Mouse (Mus musculus) hindbrain, embryonic 13.5 days (tissue): ENCODE measurements at regions not wholly inside any gene's neighbourhood (a gene's known extent, or its start where the extent isn't known, plus 50 kb on each side); places are given as distances from the start of the nearest gene placed in this dataset.

ENCODE experiments used
- ATAC-seq: fragments of 200-750 bp; cut with Nextera tagmentation; 2 replicates; pipeline ENCODE4 v1.8.0; 2017; ENCODE audit warnings: moderate TSS enrichment; ENCODE audit not compliant: low FRiP score
- H3K27ac ChIP-seq: fragments of 300-500 bp; sonication (generic); 2 replicates; pipeline ENCODE4 v1.5.1; 2015; ENCODE audit warnings: inconsistent platforms, mild to moderate bottlenecking, moderate library complexity
- H3K27me3 ChIP-seq: fragments of 300-500 bp; sonication (generic); 2 replicates; pipeline ENCODE4 v1.6.1; 2015; ENCODE audit warnings: mild to moderate bottlenecking, inconsistent platforms
- H3K36me3 ChIP-seq: fragments of 300-500 bp; sonication (generic); 2 replicates; pipeline ENCODE4 v1.6.1; 2015; ENCODE audit warnings: mild to moderate bottlenecking, inconsistent platforms
- H3K4me1 ChIP-seq: fragments of 300-500 bp; sonication (generic); replicated peaks from 2 replicates; pipeline ENCODE4 v1.6.1; 2015; ENCODE audit warnings: inconsistent platforms
- H3K4me2 ChIP-seq: fragments of 300-500 bp; sonication (generic); 2 replicates; pipeline ENCODE4 v1.6.1; 2015; ENCODE audit warnings: inconsistent platforms, mild to moderate bottlenecking, moderate library complexity
- H3K4me3 ChIP-seq: fragments of 300-500 bp; sonication (generic); 2 replicates; pipeline ENCODE4 v1.5.1; 2015; ENCODE audit warnings: mild to moderate bottlenecking, inconsistent platforms
- H3K9ac ChIP-seq: fragments of 300-500 bp; sonication (generic); 2 replicates; pipeline ENCODE4 v1.6.1; 2015; ENCODE audit warnings: mild to moderate bottlenecking, inconsistent platforms
- H3K9me3 ChIP-seq: fragments of 300-500 bp; sonication (generic); 2 replicates; pipeline ENCODE4 v1.6.1; 2016; ENCODE audit warnings: inconsistent platforms
- WGBS: fragments of 180-500 bp; shearing (Covaris S2); methylation state at CpG from one replicate; pipeline ENCODE4 v1.1.7; 2015; 5-methylcytosine and 5-hydroxymethylcytosine counted together

DNA sequence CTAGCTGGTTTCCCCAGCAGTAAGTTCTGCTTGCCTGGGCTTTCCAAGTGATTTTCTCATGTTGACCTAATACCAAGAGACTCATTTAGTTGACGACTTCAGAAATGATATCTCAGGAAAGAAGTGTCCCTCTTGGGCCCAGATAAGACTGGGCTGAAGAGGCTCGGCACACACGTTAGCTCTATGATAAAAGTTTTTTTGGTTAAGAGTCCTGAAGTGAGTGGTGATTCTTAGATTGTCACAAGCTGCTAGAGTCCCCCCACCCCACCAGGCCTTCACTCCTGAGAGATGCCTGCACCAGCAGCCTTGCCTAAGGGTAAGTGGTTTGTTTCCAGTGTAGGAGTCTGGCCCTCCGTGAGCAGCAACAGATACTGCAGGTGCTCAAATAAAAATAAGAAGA is 169.4 kb downstream of the Maf start:
- H3K9ac ChIP-seq = no peak overlapping the region
- 87% methylated on average over 4 of the region's 4 CpGs for WGBS
- no peaks in the 10 kb centered on the region for H3K9me3 ChIP-seq
- no peaks in the 10 kb centered on the region for H3K36me3 ChIP-seq
- H3K4me2 ChIP-seq = no peak overlapping the region
- no peak overlapping the region for H3K27ac ChIP-seq
- no peak overlapping the region for H3K4me3 ChIP-seq
- H3K27me3 ChIP-seq = no peaks in the 10 kb centered on the region
- H3K4me1 ChIP-seq = peaks cover 23% of the 10 kb centered on the region
- ATAC-seq = no peak

DNA sequence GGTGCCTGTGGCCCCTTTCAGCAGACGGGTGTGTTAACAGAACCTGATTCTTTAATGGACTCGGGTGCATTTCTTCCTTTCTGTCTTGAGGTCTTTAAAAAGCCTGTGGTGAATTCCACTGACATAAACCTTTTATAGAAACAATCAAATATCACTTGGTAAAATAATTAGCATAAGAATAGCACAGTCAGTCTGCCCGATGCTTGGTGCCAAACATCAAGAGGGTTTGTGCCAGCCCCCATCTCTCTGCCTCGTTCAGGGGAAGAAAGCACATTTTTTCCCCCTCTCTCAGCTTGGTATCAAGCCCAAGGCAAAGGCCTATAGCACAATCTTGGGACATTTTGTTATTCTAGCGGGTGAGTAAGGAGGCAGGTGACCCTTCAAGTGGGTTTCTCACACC is 169.8 kb downstream of the Maf start:
- Histone ChIP-seq H3K4me1 (peaks cover 23% of the 10 kb centered on the region), H3K9me3 (no peaks in the 10 kb centered on the region), H3K36me3 (no peaks in the 10 kb centered on the region), H3K4me3 (no peak overlapping the region), H3K9ac (no peak overlapping the region), H3K27ac (no peak overlapping the region), H3K4me2 (no peak overlapping the region), H3K27me3 (no peaks in the 10 kb centered on the region)
- ATAC-seq = no peak
- WGBS = 41% methylated on average over 5 of the region's 5 CpGs

DNA sequence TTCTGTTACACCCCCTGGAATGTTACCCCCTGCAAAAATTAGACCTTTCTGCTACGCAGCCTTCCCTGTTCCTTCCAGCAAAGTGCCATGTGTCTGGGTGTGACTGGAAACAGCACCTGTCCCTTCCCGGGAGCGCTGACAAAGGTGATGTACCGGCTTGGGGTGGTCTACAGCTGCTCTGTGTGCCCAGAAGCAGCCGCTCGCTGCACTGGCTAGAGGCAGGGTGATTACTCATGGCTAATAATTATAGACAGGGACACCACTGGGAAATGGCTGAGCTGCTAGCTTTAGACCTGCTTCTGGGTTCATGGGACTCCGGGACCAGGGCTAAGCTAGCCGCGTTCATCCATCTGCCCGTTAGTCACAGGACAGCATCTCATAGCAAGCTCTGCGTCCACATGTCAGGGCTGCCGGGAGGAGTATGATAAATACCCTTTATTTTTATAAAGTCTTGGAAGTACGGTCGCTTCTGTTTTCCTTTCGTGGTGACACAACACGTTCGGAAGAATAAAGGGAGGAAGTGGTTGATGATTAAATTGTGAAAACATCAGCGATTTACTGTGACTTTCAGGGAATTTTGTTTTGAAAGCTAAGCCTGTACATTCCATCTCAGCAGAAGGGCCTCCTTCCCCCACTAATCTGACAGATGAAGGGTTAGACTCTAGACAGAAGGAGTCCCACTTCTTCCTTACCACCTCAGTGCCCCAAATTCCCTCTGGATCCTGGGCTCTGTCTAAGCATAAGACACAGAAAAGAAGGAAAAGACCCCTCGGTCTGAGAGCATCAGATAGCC is 170.8 kb downstream of the Maf start:
- peak; percentile 61 for ATAC-seq
- WGBS = 42% methylated on average over 19 of the region's 19 CpGs
- no peak overlapping the region for H3K9ac ChIP-seq

DNA sequence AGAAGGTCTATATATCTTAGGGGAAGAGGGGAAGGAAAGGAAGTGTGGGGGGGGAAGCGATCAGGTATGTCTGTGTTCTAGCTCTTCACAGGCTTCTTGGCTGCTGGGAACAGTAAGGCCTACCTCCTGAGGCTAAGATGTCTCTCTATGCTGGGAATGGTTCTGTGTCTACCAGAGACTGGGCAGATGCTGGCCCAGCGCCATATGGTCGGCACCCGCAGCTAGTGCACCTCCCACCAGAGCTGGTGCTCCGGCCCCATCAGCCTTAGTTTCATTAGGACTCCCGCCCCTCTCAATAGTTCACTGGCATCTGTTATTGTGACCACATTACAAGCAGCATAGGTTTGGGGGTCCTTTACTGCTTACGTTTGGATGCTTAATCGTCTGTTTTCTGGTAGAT is 171.6 kb downstream of the Maf start:
- Histone ChIP-seq H3K36me3 (no peaks in the 10 kb centered on the region), H3K9me3 (no peaks in the 10 kb centered on the region), H3K4me2 (no peak overlapping the region), H3K27ac (no peak overlapping the region), H3K4me1 (peaks cover 23% of the 10 kb centered on the region), H3K9ac (no peak overlapping the region), H3K27me3 (no peaks in the 10 kb centered on the region), H3K4me3 (no peak overlapping the region)
- 69% methylated on average over 8 of the region's 8 CpGs for WGBS
- no peak for ATAC-seq

More for the DNA sequence above, 170.8 kb downstream of the Maf start:
- H3K36me3 ChIP-seq = no peaks in the 10 kb centered on the region
- no peaks in the 10 kb centered on the region for H3K9me3 ChIP-seq
- H3K4me1 ChIP-seq = peaks cover 23% of the 10 kb centered on the region
- H3K27me3 ChIP-seq = no peaks in the 10 kb centered on the region
- no peak overlapping the region for H3K27ac ChIP-seq
- no peak overlapping the region for H3K4me3 ChIP-seq
- 0 out of 2 replicates have a peak overlapping the region, but pooled peaks have one; percentile 4 for H3K4me2 ChIP-seq

DNA sequence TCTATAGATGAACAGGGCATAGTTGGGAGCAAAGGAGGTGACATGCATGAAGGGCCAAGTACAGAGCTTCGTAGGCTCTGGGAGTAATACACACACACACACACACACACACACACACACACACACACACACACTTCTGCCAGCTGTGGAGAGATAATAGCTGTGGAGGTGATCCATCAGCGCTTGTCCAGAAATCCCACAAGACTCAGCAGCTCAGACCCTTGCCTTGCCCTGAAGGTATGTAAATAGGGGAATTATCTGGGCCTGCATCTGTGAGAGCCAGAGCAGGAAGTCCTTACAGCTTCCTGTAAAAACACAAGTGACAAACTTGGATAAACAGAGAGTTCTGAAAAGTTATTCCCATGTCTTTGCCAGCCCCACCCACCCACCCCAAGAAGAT is 173.6 kb downstream of the Maf start:
- Histone ChIP-seq H3K4me3 (no peak overlapping the region), H3K9me3 (no peaks in the 10 kb centered on the region), H3K27me3 (no peaks in the 10 kb centered on the region), H3K36me3 (no peaks in the 10 kb centered on the region), H3K4me1 (peaks cover 23% of the 10 kb centered on the region), H3K27ac (no peak overlapping the region), H3K4me2 (no peak overlapping the region), H3K9ac (no peak overlapping the region)
- ATAC-seq = no peak
- 44% methylated on average over 2 of the region's 2 CpGs for WGBS

DNA sequence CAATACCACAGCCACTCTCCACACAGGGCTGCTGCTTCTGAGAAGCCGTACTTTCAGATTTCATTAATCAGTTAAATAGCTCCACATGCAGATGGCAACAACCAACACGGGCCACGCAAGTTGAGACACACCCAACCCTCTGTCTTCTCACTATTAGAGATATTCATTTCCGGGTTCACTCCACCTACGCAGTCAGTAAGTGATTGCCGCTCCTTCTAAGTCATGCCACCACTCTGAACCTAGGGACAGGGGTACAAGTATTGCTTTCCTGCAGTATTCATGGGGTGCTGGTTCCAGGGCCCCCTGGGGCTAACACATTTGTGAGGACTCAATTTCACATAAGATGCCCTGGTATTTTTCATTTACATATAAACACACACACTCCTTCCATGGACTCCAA is 176.3 kb downstream of the Maf start:
- H3K36me3 ChIP-seq = no peaks in the 10 kb centered on the region
- WGBS = 93% methylated on average over 6 of the region's 6 CpGs
- H3K27ac ChIP-seq = no peak overlapping the region
- H3K4me3 ChIP-seq = no peak overlapping the region
- no peak overlapping the region for H3K9ac ChIP-seq
- peaks cover 9% of the 10 kb centered on the region for H3K4me1 ChIP-seq
- no peak for ATAC-seq
- no peak overlapping the region for H3K4me2 ChIP-seq
- H3K27me3 ChIP-seq = no peaks in the 10 kb centered on the region
- no peaks in the 10 kb centered on the region for H3K9me3 ChIP-seq

DNA sequence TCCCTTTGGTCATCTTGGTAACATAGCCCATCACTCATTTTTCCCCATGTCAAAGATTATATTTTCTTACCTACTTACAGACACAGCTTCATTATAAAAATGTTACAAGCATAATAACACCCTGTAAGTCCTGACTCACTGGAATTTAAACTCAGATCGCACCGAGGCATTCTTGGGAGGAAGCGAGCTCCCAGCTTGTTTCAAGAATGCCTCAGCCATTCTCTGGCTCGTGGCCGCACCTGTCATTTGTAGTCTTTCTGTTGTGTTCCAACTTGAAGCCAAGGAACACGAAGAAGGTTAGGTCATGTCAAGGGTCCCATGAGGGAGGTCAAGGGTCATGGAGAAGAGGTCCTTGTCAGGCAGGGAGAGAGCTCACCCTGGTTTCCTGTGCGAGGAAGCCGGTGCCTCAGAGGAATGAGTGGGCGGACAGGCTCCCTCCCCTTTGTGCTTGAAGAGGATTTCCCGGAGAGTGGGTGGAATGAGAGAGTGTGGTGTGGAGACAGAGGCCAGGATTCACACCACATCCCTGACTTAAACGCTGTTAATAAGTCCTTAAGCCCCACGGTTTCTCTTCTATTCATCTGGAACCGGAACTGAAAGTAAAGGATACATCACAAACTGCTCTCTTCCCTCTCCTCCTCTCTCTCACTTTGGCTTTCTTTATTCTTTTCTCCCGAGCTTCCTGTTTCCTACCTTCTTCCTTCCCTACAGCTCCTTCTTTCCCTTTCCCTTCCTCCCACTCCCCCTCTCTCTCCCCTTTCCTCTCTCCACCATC is 177.8 kb downstream of the Maf start:
- Histone ChIP-seq H3K36me3 (no peaks in the 10 kb centered on the region), H3K4me2 (0 out of 2 replicates have a peak overlapping the region, but pooled peaks have one; percentile 13), H3K4me3 (no peak overlapping the region), H3K9ac (no peak overlapping the region), H3K4me1 (no peaks in the 10 kb centered on the region), H3K27ac (no peak overlapping the region; the same call in 1 of the 2 replicates), H3K27me3 (no peaks in the 10 kb centered on the region), H3K9me3 (no peaks in the 10 kb centered on the region)
- WGBS = 46% methylated on average over 14 of the region's 14 CpGs
- ATAC-seq = no peak

DNA sequence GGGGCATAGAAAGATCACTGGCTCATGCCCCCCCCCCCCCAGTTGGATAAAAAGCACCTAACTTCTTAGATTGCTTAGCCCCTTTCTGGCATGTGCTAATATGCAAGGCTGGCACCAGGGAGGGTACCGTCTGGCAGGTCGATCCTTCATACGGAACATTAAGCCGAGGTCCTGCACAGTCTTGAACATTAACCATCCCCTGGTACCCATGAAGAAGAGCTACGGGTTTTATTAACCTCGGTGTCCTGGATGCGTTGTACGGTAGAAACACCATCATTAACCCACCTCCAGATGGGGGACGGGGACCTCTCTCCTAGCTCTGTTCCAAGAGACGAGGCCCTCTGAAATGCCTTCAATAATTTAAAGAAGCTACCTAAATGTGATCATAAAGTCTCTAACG is 178.7 kb downstream of the Maf start:
- no peak overlapping the region for H3K9ac ChIP-seq
- no peak overlapping the region for H3K27ac ChIP-seq
- no peaks in the 10 kb centered on the region for H3K4me1 ChIP-seq
- no peak for ATAC-seq
- no peaks in the 10 kb centered on the region for H3K36me3 ChIP-seq
- no peaks in the 10 kb centered on the region for H3K9me3 ChIP-seq
- no peak overlapping the region for H3K4me2 ChIP-seq
- no peak overlapping the region for H3K4me3 ChIP-seq
- 84% methylated on average over 11 of the region's 11 CpGs for WGBS
- H3K27me3 ChIP-seq = no peaks in the 10 kb centered on the region

DNA sequence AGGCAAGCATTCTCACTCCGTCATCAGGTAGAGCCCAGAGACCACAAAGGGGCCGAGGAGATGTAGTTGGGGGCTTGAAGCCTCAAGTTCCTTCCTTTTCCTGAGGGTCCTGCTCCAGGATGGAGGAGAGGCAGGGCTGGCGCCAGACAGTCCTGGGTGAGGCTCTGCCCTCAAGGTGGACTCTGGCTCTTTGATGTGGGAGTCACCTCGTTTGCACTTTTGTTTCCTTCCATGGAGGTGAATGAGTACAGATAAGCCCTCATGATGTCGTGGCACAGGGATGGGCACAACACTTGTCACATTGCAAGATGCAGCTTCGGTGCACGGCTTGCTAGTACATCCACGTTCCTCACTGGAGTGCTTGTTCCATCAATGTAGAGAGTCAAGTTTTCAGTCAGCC is 182.4 kb downstream of the Maf start:
- Histone ChIP-seq H3K9ac (no peak overlapping the region), H3K36me3 (no peaks in the 10 kb centered on the region), H3K4me2 (no peak overlapping the region), H3K27ac (no peak overlapping the region), H3K27me3 (no peaks in the 10 kb centered on the region), H3K4me3 (no peak overlapping the region), H3K4me1 (no peaks in the 10 kb centered on the region), H3K9me3 (no peaks in the 10 kb centered on the region)
- no peak for ATAC-seq
- 91% methylated on average over 8 of the region's 8 CpGs for WGBS

DNA sequence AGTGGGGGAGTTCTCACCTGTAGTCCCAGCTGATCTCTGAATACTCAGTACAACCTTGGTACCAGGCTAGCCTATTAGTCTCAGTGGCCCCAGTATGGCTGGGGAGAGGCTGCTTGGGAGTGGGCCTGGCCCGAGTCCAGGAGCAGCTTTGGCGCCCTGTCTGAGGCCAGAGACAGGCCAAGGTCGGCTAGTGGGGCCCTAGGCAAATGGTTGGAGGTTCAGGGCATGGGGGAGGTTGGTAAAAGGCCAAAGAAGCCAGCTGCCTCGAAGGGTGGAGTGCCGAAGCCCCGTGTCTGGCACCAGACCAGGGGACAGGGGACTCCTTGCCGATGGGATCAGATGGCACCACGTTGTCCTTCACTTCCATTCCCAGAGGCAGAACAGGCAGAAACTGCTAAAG is 182.9 kb downstream of the Maf start:
- ATAC-seq = no peak

DNA sequence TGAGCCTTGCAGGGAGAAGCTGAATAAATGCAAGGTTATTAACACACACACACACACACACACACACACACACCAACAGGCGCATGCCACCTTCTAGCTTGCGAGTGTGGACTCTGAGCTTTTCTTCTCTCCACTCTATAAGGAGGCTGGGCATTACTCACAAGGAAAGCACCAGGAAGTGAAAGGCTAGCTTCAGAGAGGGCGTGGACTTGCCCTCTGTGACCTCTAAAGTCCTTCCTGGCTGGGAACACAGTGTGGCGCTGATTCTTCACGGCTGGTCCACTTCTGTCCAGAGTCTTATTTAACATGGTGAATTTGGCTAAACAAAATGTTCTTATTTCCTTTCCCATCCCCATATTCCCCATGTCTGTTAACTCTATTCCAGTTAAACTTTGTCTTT is 185.1 kb downstream of the Maf start:
- H3K4me1 ChIP-seq = no peaks in the 10 kb centered on the region
- H3K9ac ChIP-seq = no peak overlapping the region
- H3K27me3 ChIP-seq = no peaks in the 10 kb centered on the region
- 70% methylated on average over 5 of the region's 5 CpGs for WGBS
- no peak overlapping the region for H3K4me2 ChIP-seq
- H3K4me3 ChIP-seq = no peak overlapping the region
- H3K27ac ChIP-seq = no peak overlapping the region
- no peaks in the 10 kb centered on the region for H3K9me3 ChIP-seq
- no peak for ATAC-seq
- H3K36me3 ChIP-seq = no peaks in the 10 kb centered on the region

More for the DNA sequence above, 182.9 kb downstream of the Maf start:
- Histone ChIP-seq H3K4me1 (no peaks in the 10 kb centered on the region), H3K27me3 (no peaks in the 10 kb centered on the region), H3K9me3 (no peaks in the 10 kb centered on the region), H3K36me3 (no peaks in the 10 kb centered on the region), H3K27ac (no peak overlapping the region), H3K4me2 (no peak overlapping the region), H3K9ac (no peak overlapping the region), H3K4me3 (no peak overlapping the region)
- 81% methylated on average over 8 of the region's 8 CpGs for WGBS

DNA sequence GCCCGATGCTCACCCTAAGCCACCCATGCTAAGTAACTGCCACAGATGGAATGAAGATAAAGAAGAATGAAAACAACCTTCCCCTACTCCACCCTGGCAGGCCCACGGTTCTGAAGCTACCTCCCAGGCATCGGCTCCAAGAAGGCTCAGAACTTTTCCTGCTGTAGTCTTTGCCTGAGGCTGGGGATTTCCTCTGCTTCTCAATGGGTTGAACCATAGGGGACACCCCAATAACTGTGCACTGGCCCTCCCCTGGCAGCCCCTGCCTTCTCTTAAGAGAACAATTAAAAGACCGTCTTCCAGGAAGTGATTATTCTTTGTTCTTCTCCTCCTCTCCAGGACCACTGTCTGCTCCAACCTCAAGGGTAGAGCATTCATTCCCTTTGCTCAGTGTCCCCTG is 191.9 kb downstream of the Maf start:
- Histone ChIP-seq H3K4me1 (no peaks in the 10 kb centered on the region), H3K9me3 (no peaks in the 10 kb centered on the region), H3K27me3 (no peaks in the 10 kb centered on the region), H3K36me3 (no peaks in the 10 kb centered on the region), H3K4me2 (no peak overlapping the region), H3K9ac (no peak overlapping the region), H3K27ac (no peak overlapping the region), H3K4me3 (no peak overlapping the region)
- 87% methylated on average over 4 of the region's 4 CpGs for WGBS
- ATAC-seq = no peak

DNA sequence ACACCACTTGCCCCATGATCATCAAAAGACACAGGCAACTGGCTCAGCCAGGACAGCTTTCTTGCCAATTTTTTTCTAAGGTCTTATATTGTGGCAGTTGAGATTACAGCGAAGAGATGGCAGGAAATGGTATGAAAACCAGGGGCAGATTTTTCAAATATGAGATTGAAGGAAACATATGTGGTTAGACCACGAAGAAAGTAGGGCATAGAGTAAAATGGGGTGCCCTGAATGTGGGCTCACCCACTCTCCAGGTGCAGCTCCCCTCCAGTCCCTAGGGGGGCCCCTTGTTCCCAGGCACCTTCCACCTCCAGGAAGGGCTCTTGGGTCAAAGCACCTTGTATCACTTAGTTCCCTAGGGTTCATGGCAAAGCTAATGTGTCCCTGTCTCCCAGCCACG is 193.1 kb downstream of the Maf start:
- H3K4me2 ChIP-seq = no peak overlapping the region
- H3K4me3 ChIP-seq = no peak overlapping the region
- H3K9ac ChIP-seq = no peak overlapping the region
- H3K4me1 ChIP-seq = no peaks in the 10 kb centered on the region
- WGBS = 84% methylated on average over 3 of the region's 3 CpGs
- no peak overlapping the region for H3K27ac ChIP-seq
- H3K36me3 ChIP-seq = no peaks in the 10 kb centered on the region
- ATAC-seq = no peak
- no peaks in the 10 kb centered on the region for H3K27me3 ChIP-seq
- no peaks in the 10 kb centered on the region for H3K9me3 ChIP-seq
